Mouse (Mus musculus) megakaryocyte, embryonic 14.5 days (primary cell): ENCODE measurements around the gene Hist1h4d.
"Not testable (repeated sequence)": the region's sequence is repeated elsewhere in the genome, so short reads cannot be mapped to it uniquely, and the experiment has no call there.

ENCODE experiments used
- FLI1 ChIP-seq: IDR thresholded peaks from 2 replicates; pipeline ENCODE4 v1.6.1; 2012; ENCODE audit warnings: low read length, inconsistent platforms, mixed read lengths
- GATA1 ChIP-seq: IDR thresholded peaks from 3 replicates; pipeline ENCODE4 v1.6.1; 2012; ENCODE audit warnings: mixed read lengths, low read length, inconsistent platforms, borderline replicate concordance

DNA sequence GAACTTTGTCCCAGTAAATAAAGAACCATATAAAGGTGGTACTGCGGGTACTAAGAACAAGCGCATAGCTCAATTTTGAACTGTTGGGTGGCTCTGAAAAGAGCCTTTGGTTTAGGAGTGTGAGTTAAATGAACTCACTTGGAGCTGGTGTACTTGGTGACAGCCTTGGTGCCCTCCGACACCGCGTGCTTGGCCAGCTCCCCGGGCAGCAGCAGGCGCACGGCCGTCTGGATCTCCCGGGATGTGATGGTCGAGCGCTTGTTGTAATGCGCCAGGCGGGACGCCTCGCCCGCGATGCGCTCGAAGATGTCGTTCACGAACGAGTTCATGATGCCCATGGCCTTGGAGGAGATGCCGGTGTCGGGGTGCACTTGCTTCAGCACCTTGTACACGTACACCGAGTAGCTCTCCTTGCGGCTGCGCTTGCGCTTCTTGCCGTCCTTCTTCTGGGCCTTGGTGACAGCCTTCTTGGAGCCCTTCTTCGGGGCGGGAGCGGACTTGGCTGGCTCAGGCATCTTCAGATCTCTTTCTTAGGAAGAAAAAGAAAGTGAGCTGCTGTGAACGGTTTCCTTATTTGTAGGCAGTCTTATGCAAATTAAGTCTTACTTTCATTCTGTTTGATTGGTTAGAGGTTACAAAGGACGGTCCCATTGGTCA is 4.2 kb downstream of the Hist1h4d start:
- TF ChIP-seq GATA1, FLI1: not testable (repeated sequence)
